Comparison of ENCODE assay signal across 32 mouse cellular contexts in genomic region chr9:111449880-111450279, GRCm38 (mm10). TPM values are rescaled to one million over a fixed set of nuclear protein-coding genes. Genes with fewer than 3 reads are reported as not detected.
"Had no signal": no experiment of that assay in that cellular context is flagged by ENCODE, and none has a peak within 500 bp of the region (broad histone marks: within the 10 kb centered on the region; RNA-seq: fewer than 3 reads in every experiment).

No protein-coding gene starts in this region.

- H3K36me3 ChIP-seq: heart, embryonic 10.5 days; heart, embryonic 12.5 days; heart, embryonic 13.5 days; heart, embryonic 15.5 days; hindbrain, embryonic 10.5 days; hindbrain, embryonic 12.5 days; hindbrain, embryonic 13.5 days; hindbrain, embryonic 15.5 days; intestine, embryonic 15.5 days; kidney, embryonic 15.5 days had no signal

- H3K9me3 ChIP-seq: heart, embryonic 10.5 days; heart, embryonic 12.5 days; heart, embryonic 13.5 days; heart, embryonic 15.5 days; hindbrain, embryonic 10.5 days; hindbrain, embryonic 12.5 days; hindbrain, embryonic 13.5 days; hindbrain, embryonic 15.5 days; intestine, embryonic 15.5 days; kidney, embryonic 15.5 days had no signal

- H3K4me1 ChIP-seq: heart, embryonic 13.5 days; heart, embryonic 15.5 days; hindbrain, embryonic 10.5 days; hindbrain, embryonic 12.5 days; hindbrain, embryonic 13.5 days; hindbrain, embryonic 15.5 days; intestine, embryonic 15.5 days; kidney, embryonic 15.5 days had no signal

- DNase-seq: heart, adult 2 months; heart, postnatal 10 days; heart, postnatal 14 days; heart, postnatal 36 days; heart, postnatal 4 days; kidney, adult 11 months; kidney, adult 18-20 months; kidney, adult 8-10 months; kidney, adult 9 months; kidney, postnatal 10 days; kidney, postnatal 14 days; kidney, postnatal 25 days; kidney, postnatal 4 days; layer of hippocampus, adult 9-11 months; layer of hippocampus, postnatal 36 days had no signal

- H3K4me3 ChIP-seq: heart, adult 2 months; heart, embryonic 10.5 days; heart, embryonic 12.5 days; heart, embryonic 13.5 days; heart, embryonic 15.5 days; hindbrain, embryonic 10.5 days; hindbrain, embryonic 12.5 days; hindbrain, embryonic 13.5 days; hindbrain, embryonic 15.5 days; intestine, embryonic 15.5 days; kidney, embryonic 15.5 days; layer of hippocampus, adult 2 months had no signal

- H3K27me3 ChIP-seq: heart, embryonic 12.5 days; heart, embryonic 13.5 days; heart, embryonic 15.5 days; hindbrain, embryonic 12.5 days; hindbrain, embryonic 13.5 days; hindbrain, embryonic 15.5 days; intestine, embryonic 15.5 days; kidney, embryonic 15.5 days had no signal

- H3K27ac ChIP-seq: heart, adult 2 months; heart, embryonic 10.5 days; heart, embryonic 13.5 days; heart, embryonic 15.5 days; hindbrain, embryonic 10.5 days; hindbrain, embryonic 12.5 days; hindbrain, embryonic 13.5 days; hindbrain, embryonic 14.5 days; hindbrain, embryonic 15.5 days; hindbrain, postnatal 0 days; intestine, embryonic 15.5 days; kidney, embryonic 15.5 days; layer of hippocampus, adult 2 months had no signal

- H3K4me2 ChIP-seq: heart, embryonic 11.5 days; heart, embryonic 12.5 days; heart, embryonic 13.5 days; heart, embryonic 15.5 days; hindbrain, embryonic 12.5 days; hindbrain, embryonic 13.5 days; hindbrain, embryonic 14.5 days; hindbrain, embryonic 15.5 days; intestine, embryonic 15.5 days; kidney, embryonic 15.5 days had no signal

- ATAC-seq: hindbrain, embryonic 16.5 days; hindbrain, postnatal 0 days; inflammation-experienced regulatory T-cells, adult 6 months; intestine, embryonic 15.5 days had no signal

- H3K9ac ChIP-seq: heart, embryonic 12.5 days; heart, embryonic 13.5 days; heart, embryonic 15.5 days; hindbrain, embryonic 12.5 days; hindbrain, embryonic 13.5 days; hindbrain, embryonic 14.5 days; hindbrain, embryonic 15.5 days; intestine, embryonic 15.5 days; kidney, embryonic 15.5 days had no signal

RNA-seq across cellular contexts. Expression of gene Dclk3, which starts 11.0 kb away (rescaled TPM):
- total RNA-seq: hematopoietic stem cell, adult 5-6 weeks had no signal
- polyA plus RNA-seq: inflammation-experienced regulatory T-cells, adult 6 months had no signal
